Mouse (Mus musculus): ENCODE measurements at regions not wholly inside any gene's neighbourhood (a gene's known extent, or its start where the extent isn't known, plus 50 kb on each side); places are given as distances from the start of the nearest gene placed in this dataset.

- no peak for DNase-seq
Observed at GRCm38 (mm10) chr10:117579210-117579609, 50.1 kb upstream of the Cpm start.

- no peak for DNase-seq
Observed at GRCm38 (mm10) chr10:117578696-117579146, 50.6 kb upstream of the Cpm start.

- no peak for DNase-seq
Observed at GRCm38 (mm10) chr10:117577970-117578695, 51.2 kb upstream of the Cpm start.

- DNase-seq = no peak
Observed at GRCm38 (mm10) chr10:117576881-117577730, 52.2 kb upstream of the Cpm start.

GRCm38 (mm10) chr10:117576154-117576859 lies 53.0 kb upstream of the Cpm start:
- DNase-seq = no peak

- no peak for DNase-seq
Observed at GRCm38 (mm10) chr10:117575404-117576153, 53.7 kb upstream of the Cpm start.

- no peak for DNase-seq
Observed at GRCm38 (mm10) chr10:117574915-117575314, 54.4 kb upstream of the Cpm start.

GRCm38 (mm10) chr10:117574056-117574727 lies 55.1 kb upstream of the Cpm start:
- no peak for DNase-seq

GRCm38 (mm10) chr10:117573596-117573850 lies 55.8 kb upstream of the Cpm start:
- no peak for DNase-seq

- DNase-seq = no peak
Observed at GRCm38 (mm10) chr10:117572746-117573595, 56.3 kb upstream of the Cpm start.

GRCm38 (mm10) chr10:117571891-117572573 lies 57.3 kb upstream of the Cpm start:
- no peak for DNase-seq

GRCm38 (mm10) chr10:117570971-117571861 lies 58.1 kb upstream of the Cpm start:
- peak in 1 of 2 experiments; percentile 31 for DNase-seq

- no peak for DNase-seq
Observed at GRCm38 (mm10) chr10:117570091-117570970, 59.0 kb upstream of the Cpm start.

- DNase-seq = no peak
Observed at GRCm38 (mm10) chr10:117569301-117570079, 59.8 kb upstream of the Cpm start.

- DNase-seq = no peak
Observed at GRCm38 (mm10) chr10:117568472-117569300, 60.6 kb upstream of the Cpm start.

- no peak for DNase-seq
Observed at GRCm38 (mm10) chr10:117568138-117568387, 61.2 kb upstream of the Cpm start.

Data from spleen, adult 18-20 months (tissue).